Mouse (Mus musculus) limb, embryonic 14.5 days (tissue): ENCODE measurements at regions not wholly inside any gene's neighbourhood (a gene's known extent, or its start where the extent isn't known, plus 50 kb on each side); places are given as distances from the start of the nearest gene placed in this dataset.

Experiments
- ATAC-seq: fragments of 200-750 bp; cut with Nextera tagmentation; 2 replicates; pipeline ENCODE4 v1.8.0; 2017; ENCODE audit warnings: low read depth, moderate number of reproducible peaks, moderate TSS enrichment; ENCODE audit not compliant: low FRiP score
- DNase-seq: peaks from one replicate; pipeline ENCODE4 v3.0.0-alpha.2; 2015; ENCODE audit warnings: low spot score
- H3K27ac ChIP-seq: fragments of 300-500 bp; sonication (generic); replicated peaks from 2 replicates; pipeline ENCODE4 v1.5.1; 2014; ENCODE audit warnings: low read depth, mild to moderate bottlenecking, low read length, moderate library complexity, mixed read lengths
- H3K27me3 ChIP-seq: fragments of 300-500 bp; sonication (generic); 2 replicates; pipeline ENCODE4 v1.6.1; 2014; ENCODE audit warnings: low read length, mixed read lengths; ENCODE audit not compliant: control insufficient read depth, insufficient read depth
- H3K36me3 ChIP-seq: fragments of 300-500 bp; sonication (generic); 2 replicates; pipeline ENCODE4 v1.6.1; 2014; ENCODE audit warnings: mild to moderate bottlenecking, low read length, moderate library complexity, mixed read lengths; ENCODE audit not compliant: control insufficient read depth, insufficient read depth
- H3K4me1 ChIP-seq: fragments of 300-500 bp; sonication (generic); 2 replicates; pipeline ENCODE4 v1.6.1; 2014; ENCODE audit warnings: antibody characterized with exemption, low read length, mixed read lengths; ENCODE audit not compliant: control insufficient read depth, insufficient read depth
- H3K4me2 ChIP-seq: fragments of 300-500 bp; sonication (generic); replicated peaks from 2 replicates; pipeline ENCODE4 v1.6.1; 2014; ENCODE audit warnings: low read depth, mild to moderate bottlenecking, low read length, moderate library complexity; ENCODE audit not compliant: severe bottlenecking
- H3K4me3 ChIP-seq: fragments of 300-500 bp; sonication (generic); replicated peaks from 2 replicates; pipeline ENCODE4 v1.5.1; 2014; ENCODE audit warnings: low read length
- H3K9ac ChIP-seq: fragments of 300-500 bp; sonication (generic); 2 replicates; pipeline ENCODE4 v1.6.1; 2014; ENCODE audit warnings: mild to moderate bottlenecking, low read depth, low read length, moderate library complexity; ENCODE audit not compliant: severe bottlenecking
- H3K9me3 ChIP-seq: fragments of 300-500 bp; sonication (generic); 2 replicates; pipeline ENCODE4 v1.6.1; 2016; ENCODE audit warnings: low read length; ENCODE audit not compliant: control insufficient read depth
- POLR2A ChIP-seq: fragments of 200-500 bp; IDR thresholded peaks from 2 replicates; pipeline ENCODE4 v1.8.0; 2012; ENCODE audit warnings: inconsistent platforms, mild to moderate bottlenecking, moderate library complexity, borderline replicate concordance; ENCODE audit not compliant: insufficient read depth, insufficient read length; ENCODE audit errors: extremely low read depth
- WGBS: fragments of 180-500 bp; shearing (Covaris S2); extraction: QIAGEN DNeasy Blood & Tissue Kit; methylation state at CpG from one replicate; pipeline ENCODE4 v1.1.7; 2014; 5-methylcytosine and 5-hydroxymethylcytosine counted together

GRCm38 (mm10) chr8:125352276-125352675, 217.3 kb downstream of the Sipa1l2 start:
- Histone ChIP-seq H3K9ac (no peak overlapping the region), H3K27me3 (peaks cover 3% of the 10 kb centered on the region; the same call in 1 of the 2 replicates), H3K9me3 (no peaks in the 10 kb centered on the region), H3K27ac (no peak overlapping the region), H3K36me3 (no peaks in the 10 kb centered on the region), H3K4me3 (no peak overlapping the region), H3K4me1 (peaks cover 41% of the 10 kb centered on the region), H3K4me2 (no peak overlapping the region)
- no peak for ATAC-seq
- no peak for DNase-seq
- 54% methylated on average over 3 of the region's 3 CpGs for WGBS
- no peak for TF ChIP-seq POLR2A

GRCm38 (mm10) chr8:125351486-125352032, 218.0 kb downstream of the Sipa1l2 start:
- Histone ChIP-seq H3K9ac (no peak overlapping the region), H3K4me3 (no peak overlapping the region), H3K9me3 (no peaks in the 10 kb centered on the region), H3K36me3 (no peaks in the 10 kb centered on the region), H3K4me2 (no peak overlapping the region), H3K4me1 (peaks cover 41% of the 10 kb centered on the region), H3K27ac (no peak overlapping the region), H3K27me3 (peaks cover 4% of the 10 kb centered on the region; the same call in 1 of the 2 replicates)
- ATAC-seq = no peak
- no peak for TF ChIP-seq POLR2A
- no peak for DNase-seq
- WGBS = 68% methylated on average over 8 of the region's 8 CpGs

GRCm38 (mm10) chr8:125349290-125350025, 220.2 kb downstream of the Sipa1l2 start:
- Histone ChIP-seq H3K36me3 (no peaks in the 10 kb centered on the region), H3K9ac (no peak overlapping the region), H3K4me1 (peaks cover 20% of the 10 kb centered on the region), H3K4me3 (no peak overlapping the region), H3K27me3 (peaks cover 4% of the 10 kb centered on the region; the same call in 1 of the 2 replicates), H3K4me2 (no peak overlapping the region), H3K27ac (no peak overlapping the region), H3K9me3 (no peaks in the 10 kb centered on the region)
- DNase-seq (peak; percentile 92), ATAC-seq (peak; percentile 86)
- WGBS = 18% methylated on average over 7 of the region's 7 CpGs
- no peak for TF ChIP-seq POLR2A

- H3K9ac ChIP-seq = no peak overlapping the region
- no peaks in the 10 kb centered on the region for H3K36me3 ChIP-seq
- no peak overlapping the region for H3K4me3 ChIP-seq
- H3K27me3 ChIP-seq = 0 out of 2 replicates have a peak, but pooled peaks cover 4% of the 10 kb centered on the region
- H3K4me1 ChIP-seq = peaks cover 22% of the 10 kb centered on the region
- ATAC-seq (no peak), DNase-seq (no peak)
- H3K27ac ChIP-seq = no peak overlapping the region
- WGBS = 71% methylated on average over 8 of the region's 8 CpGs
- no peak for TF ChIP-seq POLR2A
- H3K4me2 ChIP-seq = no peak overlapping the region
- H3K9me3 ChIP-seq = no peaks in the 10 kb centered on the region
These were observed 223.4 kb downstream of the Sipa1l2 start for GRCm38 (mm10) chr8:125346182-125346581.

- Histone ChIP-seq H3K9ac (no peak overlapping the region), H3K36me3 (no peaks in the 10 kb centered on the region), H3K4me2 (no peak overlapping the region), H3K9me3 (no peaks in the 10 kb centered on the region), H3K27me3 (0 out of 2 replicates have a peak, but pooled peaks cover 4% of the 10 kb centered on the region), H3K4me1 (peaks cover 19% of the 10 kb centered on the region), H3K27ac (no peak overlapping the region), H3K4me3 (no peak overlapping the region)
- TF ChIP-seq POLR2A = no peak
- DNase-seq (no peak), ATAC-seq (no peak)
- WGBS = 91% methylated on average over 10 of the region's 10 CpGs
These were observed 224.0 kb downstream of the Sipa1l2 start for GRCm38 (mm10) chr8:125345571-125345970.
